Mouse (Mus musculus) thymus, postnatal 25 days (tissue): ENCODE results near the gene Aff1.

ENCODE experiments used
- DNase-seq: peaks from one replicate; pipeline ENCODE4 v3.0.0; 2022

Aff1 gene

DNA sequence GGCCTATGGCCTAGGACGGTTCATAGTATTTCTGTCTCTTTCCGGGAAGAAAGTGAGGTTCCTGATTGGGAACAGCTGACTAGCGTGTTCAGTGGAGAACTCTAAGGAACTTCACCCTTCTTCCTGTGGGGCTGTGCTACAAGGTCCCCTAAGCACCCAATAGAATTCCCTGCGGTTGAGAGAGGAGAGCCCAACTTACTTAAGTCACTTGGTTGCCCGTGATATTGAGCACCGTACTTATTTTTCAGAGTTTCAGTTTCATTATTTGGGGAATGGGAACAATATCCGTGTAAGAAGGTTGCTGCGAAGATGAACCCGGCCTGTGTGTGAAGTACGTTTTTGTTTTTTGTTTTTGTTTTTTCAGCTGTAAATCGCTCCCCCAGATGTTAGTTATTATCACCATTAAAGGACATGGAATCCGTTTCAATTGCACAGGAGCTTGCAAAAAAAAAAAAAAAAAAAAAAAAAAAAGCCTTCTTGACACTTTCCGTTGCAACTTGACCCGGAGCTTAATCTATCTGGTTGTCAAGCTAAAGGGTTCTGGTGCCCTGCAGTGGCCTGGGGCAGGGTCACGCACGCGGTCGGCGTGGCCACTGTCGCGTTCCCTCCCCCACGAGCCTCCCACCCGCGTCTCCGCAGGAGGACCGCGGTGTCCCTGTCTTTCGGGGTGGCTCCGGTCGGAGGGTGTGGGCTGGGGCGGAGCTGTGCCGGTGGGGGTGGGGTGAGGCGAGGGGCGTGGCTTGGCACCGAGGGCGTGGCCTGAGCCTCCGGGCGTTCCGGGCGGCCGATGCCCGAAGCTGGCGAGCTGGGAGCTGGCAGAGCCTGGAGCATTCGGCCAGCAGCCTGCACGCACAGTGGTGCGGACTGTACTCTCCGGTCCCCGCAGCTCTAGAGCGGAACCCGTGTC, at the start of gene Aff1:
TSS of gene Aff1 (plus strand) at position 751 of the 907 bp plus-strand sequence.
- DNase-seq, result peak; percentile 95

- DNase-seq, result no peak
Measured at GRCm38 (mm10) chr5:103644167-103644566, 48.0 kb upstream of the Aff1 start.

DNA sequence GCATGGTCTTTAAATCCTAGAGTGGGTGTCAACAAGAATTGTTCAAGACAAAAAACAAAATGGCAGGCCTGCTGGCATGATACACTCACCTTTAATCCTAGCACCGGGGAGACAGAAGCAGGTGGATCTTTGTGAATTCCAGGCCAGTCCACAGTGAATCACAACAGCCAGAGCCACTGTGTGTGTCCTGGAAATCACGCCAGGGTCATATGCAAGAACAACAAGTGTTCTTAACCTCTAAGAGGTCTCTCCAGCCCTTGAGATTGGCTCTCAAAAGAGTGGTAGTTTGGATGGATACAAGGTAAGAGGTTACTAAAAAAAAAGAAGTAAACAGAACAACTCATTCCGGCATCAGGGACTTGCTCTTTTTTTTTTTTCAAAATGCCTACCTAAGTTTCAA, 44.9 kb upstream of the Aff1 start:
- no peak for DNase-seq

DNA sequence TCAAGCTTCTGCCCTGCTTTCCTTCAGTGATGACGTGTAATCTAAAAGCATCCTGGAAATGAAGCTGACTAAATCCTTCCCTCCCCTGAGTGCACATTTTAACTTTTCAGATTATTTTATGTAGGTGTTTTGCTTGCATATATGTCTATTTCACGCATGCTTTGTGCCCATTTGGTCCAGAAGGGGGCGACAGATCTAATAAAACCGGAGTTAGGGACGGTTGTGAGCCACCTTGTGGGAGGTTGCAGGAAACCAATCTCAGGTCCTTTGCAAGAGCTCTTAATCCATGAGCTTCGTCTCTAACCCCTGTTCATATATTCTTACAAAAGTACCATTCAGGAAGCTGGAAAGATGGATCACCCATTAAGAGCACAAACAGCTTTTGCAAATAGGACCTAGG, 37.9 kb upstream of the Aff1 start:
- DNase-seq, result peak; percentile 54

- DNase-seq, result no peak
Measured at GRCm38 (mm10) chr5:103654780-103655179, 37.4 kb upstream of the Aff1 start.

DNA sequence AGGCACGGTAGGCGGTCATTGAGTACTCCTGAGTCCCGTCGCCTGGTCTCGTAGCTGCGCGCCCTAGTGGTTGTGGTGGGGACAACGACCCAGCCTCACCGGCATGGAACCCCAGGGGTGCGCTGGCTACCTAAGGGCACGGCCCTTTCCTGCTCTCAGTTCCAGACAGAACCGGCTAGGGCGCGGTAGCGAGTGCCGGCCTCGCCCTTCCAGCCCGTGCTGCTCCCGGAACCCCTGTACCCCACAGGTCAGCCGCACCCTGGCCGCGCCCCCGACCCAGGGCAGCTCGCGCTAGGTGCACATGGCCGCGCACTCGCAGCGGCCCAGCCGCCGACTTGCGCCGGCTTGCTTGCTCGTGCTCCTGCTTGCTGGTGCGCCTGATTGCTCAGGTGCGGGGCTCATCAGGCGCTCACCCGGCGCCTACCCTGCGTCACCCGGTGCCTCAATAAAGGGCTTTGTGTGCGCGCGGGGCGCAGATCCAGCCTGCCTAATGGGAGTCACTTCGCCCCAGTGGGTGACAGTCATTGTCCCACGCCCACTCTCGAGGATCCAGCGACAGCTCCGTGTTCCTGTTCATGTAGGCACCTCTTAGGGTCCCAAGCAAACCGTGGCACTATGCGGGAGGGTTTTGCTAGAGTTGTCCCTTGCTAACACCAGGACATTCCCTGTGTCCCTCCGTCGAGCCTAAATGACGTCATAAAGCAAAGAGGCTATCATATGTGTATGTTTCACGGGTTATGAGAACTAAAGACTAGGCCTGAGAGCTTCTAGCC, 36.6 kb upstream of the Aff1 start, which contains the start of gene 1700016H13Rik:
TSS of gene 1700016H13Rik (minus strand) at position 665 of the 773 bp plus-strand sequence.
- peak; percentile 85 for DNase-seq

- DNase-seq, result peak; percentile 14
Measured at GRCm38 (mm10) chr5:103658921-103659320, 33.3 kb upstream of the Aff1 start.

GRCm38 (mm10) chr5:103659571-103659970, 32.6 kb upstream of the Aff1 start:
- no peak for DNase-seq

GRCm38 (mm10) chr5:103664932-103665331, 27.2 kb upstream of the Aff1 start:
- DNase-seq, result no peak

- no peak for DNase-seq
Measured at GRCm38 (mm10) chr5:103665876-103666275, 26.3 kb upstream of the Aff1 start.

DNA sequence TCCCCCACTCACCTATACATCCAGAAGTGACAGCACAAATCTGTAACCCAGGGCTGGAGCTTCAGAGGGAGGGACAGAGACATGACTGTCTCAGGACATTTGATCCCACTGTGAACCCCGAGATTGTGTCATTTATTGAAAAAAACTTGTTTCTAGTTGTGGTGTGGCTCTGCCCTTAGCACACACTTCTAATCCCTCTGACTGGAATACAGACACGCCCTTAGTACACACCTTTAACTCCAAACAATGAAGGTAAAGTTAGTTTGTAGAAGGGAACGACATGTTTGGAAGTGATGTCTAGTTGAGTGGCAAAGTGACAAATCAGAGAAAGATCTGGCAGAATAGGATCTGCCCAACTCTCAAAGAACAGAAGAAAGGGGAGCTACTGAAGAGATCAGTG, 20.3 kb upstream of the Aff1 start:
- no peak for DNase-seq

GRCm38 (mm10) chr5:103673611-103674010, 18.6 kb upstream of the Aff1 start:
- no peak for DNase-seq

DNA sequence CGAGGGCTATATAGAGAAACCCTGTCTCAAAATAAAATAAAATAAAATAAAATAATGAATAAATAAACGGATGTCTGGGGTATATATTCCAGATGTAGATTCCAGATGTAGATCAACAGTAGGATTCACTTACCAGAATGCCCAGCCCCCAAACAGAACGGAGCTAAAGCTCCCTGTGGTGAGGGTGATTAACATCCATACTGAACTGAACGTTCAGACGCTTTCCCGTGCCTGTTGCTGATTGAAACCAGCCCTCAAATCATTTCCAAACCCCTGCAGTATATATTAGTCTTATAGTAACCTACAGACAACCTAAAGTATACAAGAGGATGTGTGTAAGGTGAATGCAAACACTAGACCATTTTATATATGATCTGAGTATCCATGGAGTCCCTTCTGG, 17.7 kb upstream of the Aff1 start:
- no peak for DNase-seq

DNA sequence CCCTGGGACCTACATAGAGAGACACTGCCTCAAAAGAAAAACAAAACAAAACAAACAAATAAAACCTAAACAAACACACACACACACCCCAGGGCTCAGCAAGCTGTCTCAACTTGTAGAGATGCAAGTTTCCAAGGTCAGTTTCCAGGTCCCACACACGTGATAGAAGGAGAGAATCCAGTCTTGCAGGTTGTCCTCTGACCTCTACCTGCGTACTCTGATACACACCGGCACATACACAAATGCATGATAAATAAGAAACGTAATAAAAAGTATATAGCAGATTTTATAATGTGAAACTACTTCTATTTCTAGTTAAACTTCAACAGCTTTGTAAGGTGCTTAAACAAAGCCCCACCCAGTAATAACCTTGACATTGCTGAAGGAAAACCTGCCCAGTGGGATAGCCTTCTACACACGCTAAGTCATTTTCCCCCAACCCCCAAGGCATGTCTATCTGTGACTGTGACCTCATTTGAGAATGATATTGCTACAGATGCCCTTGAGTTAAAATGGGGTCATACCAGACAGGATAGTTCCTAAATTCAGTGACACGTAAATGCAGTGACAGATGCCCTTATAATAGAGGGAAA, 15.8 kb upstream of the Aff1 start:
- DNase-seq, result no peak

DNA sequence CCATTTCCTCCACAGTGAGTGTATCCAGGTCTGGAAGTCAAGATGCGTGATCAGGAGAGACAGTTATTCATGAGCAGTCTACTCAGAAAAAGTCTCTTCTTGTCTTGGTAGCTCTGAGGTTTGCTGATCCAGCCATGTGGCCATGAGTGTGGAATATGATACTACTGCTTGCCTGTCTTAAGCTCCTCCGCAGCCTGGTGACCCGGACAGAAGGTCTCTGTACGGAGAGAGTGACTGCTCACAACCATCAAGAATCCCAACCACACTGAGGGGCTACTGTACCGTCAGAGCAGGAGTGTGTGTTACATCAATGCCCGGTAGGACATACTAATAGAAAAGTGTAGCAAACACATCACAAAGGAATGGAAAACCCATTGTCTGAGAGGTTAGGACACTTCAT, 14.3 kb upstream of the Aff1 start:
- no peak for DNase-seq

DNA sequence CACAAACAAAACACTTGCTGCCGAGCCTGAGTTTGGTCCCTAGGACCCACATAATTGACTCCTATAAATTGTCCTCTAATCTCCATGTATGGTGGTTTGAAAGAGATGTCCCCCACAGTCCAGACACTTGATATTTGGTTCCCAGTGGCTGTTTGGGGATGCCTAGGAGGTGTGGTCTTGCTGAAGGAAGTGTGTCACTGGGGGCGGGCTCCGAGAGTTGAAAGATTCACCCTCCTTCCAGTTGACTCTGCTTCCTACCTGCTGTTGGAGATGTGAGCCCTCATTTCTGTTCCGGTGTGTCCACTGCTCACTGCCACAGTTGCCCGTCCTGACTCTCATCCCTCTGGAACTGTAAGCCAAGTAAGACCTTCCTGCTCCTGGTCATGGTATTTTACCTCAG, 13.2 kb upstream of the Aff1 start:
- no peak for DNase-seq

DNA sequence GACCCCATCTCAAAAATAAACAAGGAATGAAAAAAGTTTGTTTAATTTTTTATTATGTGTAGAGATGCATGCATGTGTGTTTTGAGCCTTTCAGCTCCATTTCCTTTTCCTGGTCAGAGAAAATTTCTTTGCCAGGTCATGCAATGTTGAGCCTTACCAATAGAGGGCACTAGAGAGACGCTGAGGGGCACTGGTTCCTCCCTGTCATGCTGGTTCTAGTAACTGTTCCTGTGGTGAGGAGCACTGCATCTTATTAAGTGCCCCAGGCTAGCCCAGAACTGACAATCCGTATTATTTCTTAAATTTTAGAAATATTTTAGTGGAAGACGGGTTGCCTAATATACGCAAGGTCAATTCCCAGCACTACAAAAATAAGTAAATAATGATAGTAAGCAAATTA, 11.8 kb upstream of the Aff1 start:
- peak; percentile 89 for DNase-seq

DNA sequence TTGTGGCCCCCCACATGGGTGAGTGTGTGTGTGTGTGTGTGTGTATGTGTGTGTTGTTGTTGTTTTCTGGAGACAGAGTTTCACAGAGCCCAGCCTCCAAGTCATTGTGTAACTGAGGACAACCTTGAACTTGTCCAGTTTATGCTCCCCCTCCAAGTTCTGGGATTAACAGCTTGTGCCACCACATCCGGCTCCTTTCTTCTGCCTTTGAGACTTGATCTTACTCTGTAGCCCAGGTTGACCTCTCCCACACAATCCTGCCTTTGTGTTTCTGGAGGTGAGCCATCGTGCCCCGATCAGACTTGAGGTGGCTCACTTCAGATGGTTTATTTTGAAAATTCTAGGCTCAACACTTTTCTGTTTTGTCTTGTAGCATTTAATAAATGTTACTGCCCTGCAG, 10.3 kb upstream of the Aff1 start:
- DNase-seq, result no peak

DNA sequence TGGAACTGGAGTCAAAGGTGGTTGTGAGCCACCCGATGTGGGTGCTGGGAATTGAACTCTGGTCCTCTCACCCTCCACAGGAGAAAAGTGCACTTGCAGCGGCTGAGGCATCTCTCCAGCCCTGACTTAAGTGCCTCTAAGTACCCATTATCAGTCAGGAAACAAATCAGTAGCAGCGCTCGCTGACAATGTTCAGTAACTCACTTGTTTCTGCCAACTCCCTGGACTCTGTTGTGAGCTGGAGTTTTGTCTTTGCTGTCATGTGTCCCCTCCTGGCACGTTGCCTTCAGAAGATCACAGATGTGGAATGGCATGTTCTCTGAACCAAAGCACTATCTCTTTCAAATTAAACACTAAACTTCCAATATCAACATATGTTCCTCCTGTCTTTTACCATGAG, 2.5 kb upstream of the Aff1 start:
- DNase-seq, result no peak

DNA sequence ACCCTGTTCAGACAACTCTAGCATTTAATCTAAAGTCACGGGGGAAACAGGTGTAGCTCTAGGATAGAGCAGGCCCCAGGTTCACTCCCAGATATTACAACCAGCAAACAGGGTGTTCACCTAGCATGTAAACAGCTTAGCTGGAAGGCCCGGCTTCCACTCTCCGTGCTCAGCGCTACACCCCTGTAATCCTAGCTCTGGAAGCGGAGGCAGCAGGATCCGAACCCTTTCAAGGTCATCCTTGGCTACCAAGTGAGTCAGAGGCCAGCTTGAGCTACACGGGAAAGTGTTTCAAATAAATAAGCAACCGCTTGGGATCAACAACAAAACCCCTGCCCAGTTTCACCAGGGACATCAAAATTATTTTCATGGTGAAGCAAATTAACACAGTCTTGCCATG, 2.0 kb upstream of the Aff1 start:
- DNase-seq, result no peak

GRCm38 (mm10) chr5:103691171-103691570, 1.0 kb upstream of the Aff1 start:
- DNase-seq, result no peak

DNA sequence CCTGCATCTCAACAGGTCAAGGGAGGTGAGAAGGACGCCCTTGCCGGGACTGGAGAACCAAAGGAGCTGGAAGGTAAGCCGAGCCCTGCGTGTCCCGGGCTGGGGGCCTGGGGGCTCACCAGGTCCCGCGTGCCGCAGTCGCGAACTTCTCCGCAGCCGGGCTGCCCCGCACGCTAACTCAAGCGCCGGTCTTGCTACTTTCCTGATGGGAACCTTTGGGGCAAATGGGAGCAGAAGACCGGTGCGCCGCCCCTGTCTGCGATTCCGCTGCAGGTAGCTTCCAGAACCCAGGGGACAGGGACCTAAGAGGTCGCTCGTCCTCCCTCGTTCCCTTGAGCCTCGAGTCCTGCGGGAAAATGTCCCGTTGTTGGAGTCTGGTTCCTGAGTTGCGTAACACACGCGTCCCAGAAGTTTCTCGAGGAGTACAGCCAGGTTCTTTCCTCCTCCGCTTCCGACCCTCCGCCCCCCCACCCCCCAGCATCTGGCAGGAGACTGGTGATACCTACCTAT, 412 bp downstream of the Aff1 start:
- no peak for DNase-seq

GRCm38 (mm10) chr5:103693041-103693641, 967 bp downstream of the Aff1 start:
- DNase-seq, result peak; percentile 32
